Mouse (Mus musculus) kidney, postnatal 0 days (tissue): ENCODE data around the gene Rapgef4. TPM values are rescaled to one million over a fixed set of nuclear protein-coding genes. Genes with fewer than 3 reads are reported as not detected.

Source experiments
- ATAC-seq: fragments of 200-750 bp; cut with Nextera tagmentation; replicated peaks from 2 replicates; pipeline ENCODE4 v1.8.0; 2017; ENCODE audit warnings: low read depth, moderate number of reproducible peaks, moderate TSS enrichment, moderate library complexity; ENCODE audit not compliant: low FRiP score
- DNase-seq: peaks from one replicate; pipeline ENCODE4 v3.0.0-alpha.2; 2016; ENCODE audit warnings: low spot score
- H3K27ac ChIP-seq: fragments of 300-500 bp; sonication (generic); 2 replicates; pipeline ENCODE4 v1.5.1; 2014; ENCODE audit warnings: mild to moderate bottlenecking
- H3K27me3 ChIP-seq: fragments of 300-500 bp; sonication (generic); 2 replicates; pipeline ENCODE4 v1.6.1; 2014; ENCODE audit warnings: low read length, mixed read lengths; ENCODE audit not compliant: insufficient read depth
- H3K36me3 ChIP-seq: fragments of 300-500 bp; sonication (generic); 2 replicates; pipeline ENCODE4 v1.6.1; 2014; ENCODE audit warnings: low read length, mixed read lengths; ENCODE audit not compliant: insufficient read depth
- H3K4me1 ChIP-seq: fragments of 300-500 bp; sonication (generic); replicated peaks from 2 replicates; pipeline ENCODE4 v1.6.1; 2014; ENCODE audit warnings: antibody characterized with exemption, low read length, mixed read lengths; ENCODE audit not compliant: insufficient read depth
- H3K4me2 ChIP-seq: fragments of 300-500 bp; sonication (generic); 2 replicates; pipeline ENCODE4 v1.6.1; 2014; ENCODE audit warnings: mild to moderate bottlenecking, low read length, moderate library complexity, mixed read lengths
- H3K4me3 ChIP-seq: fragments of 300-500 bp; sonication (generic); replicated peaks from 2 replicates; pipeline ENCODE4 v1.5.1; 2014; ENCODE audit warnings: low read depth, low read length
- H3K9ac ChIP-seq: fragments of 300-500 bp; sonication (generic); 2 replicates; pipeline ENCODE4 v1.6.1; 2014; ENCODE audit warnings: low read depth, low read length
- H3K9me3 ChIP-seq: fragments of 300-500 bp; sonication (generic); replicated peaks from 2 replicates; pipeline ENCODE4 v1.6.1; 2016; ENCODE audit warnings: low read length, inconsistent platforms, mixed read lengths
- CTCF ChIP-seq: IDR thresholded peaks from 2 replicates; pipeline ENCODE4 v1.5.1; 2016; ENCODE audit warnings: antibody characterized with exemption, low read depth, mild to moderate bottlenecking, moderate library complexity
- WGBS: fragments of 180-500 bp; shearing (Covaris S2); extraction: QIAGEN DNeasy Blood & Tissue Kit; methylation state at CpG from one replicate; pipeline ENCODE4 v1.1.7; 2014; 5-methylcytosine and 5-hydroxymethylcytosine counted together
- polyA plus RNA-seq: library from polyadenylated mRNA; unstranded; fragments of >200 nt; fragmentation: Nextera tagmentation; extraction: Ambion mirVana; gene quantifications from 2 replicates; pipeline ENCODE4 v1.2.1, GENCODE M21; 2015

Gene Rapgef4
- polyA plus RNA-seq, 1 experiment from 2014 or later = 4.6 TPM

GRCm38 (mm10) chr2:72217336-72217735, 236.3 kb downstream of the Rapgef4 start:
- H3K27ac ChIP-seq = no peak overlapping the region
- no peak for TF ChIP-seq CTCF
- no peaks in the 10 kb centered on the region for H3K9me3 ChIP-seq
- H3K4me2 ChIP-seq = no peak overlapping the region
- no peak for ATAC-seq
- no peak overlapping the region for H3K4me3 ChIP-seq
- no peaks in the 10 kb centered on the region for H3K36me3 ChIP-seq
- no peaks in the 10 kb centered on the region for H3K4me1 ChIP-seq
- WGBS = 88% methylated on average over 3 of the region's 3 CpGs
- no peaks in the 10 kb centered on the region for H3K27me3 ChIP-seq
- DNase-seq = no peak
- no peak overlapping the region for H3K9ac ChIP-seq

GRCm38 (mm10) chr2:72219921-72220320, 238.9 kb downstream of the Rapgef4 start:
- Histone ChIP-seq H3K9ac (no peak overlapping the region), H3K27ac (no peak overlapping the region), H3K9me3 (no peaks in the 10 kb centered on the region), H3K4me3 (no peak overlapping the region), H3K4me2 (no peak overlapping the region), H3K36me3 (no peaks in the 10 kb centered on the region), H3K4me1 (no peaks in the 10 kb centered on the region), H3K27me3 (no peaks in the 10 kb centered on the region)
- DNase-seq (peak; percentile 57), ATAC-seq (no peak)
- WGBS = 33% methylated on average over 3 of the region's 3 CpGs
- TF ChIP-seq CTCF = peak; percentile 89

DNA sequence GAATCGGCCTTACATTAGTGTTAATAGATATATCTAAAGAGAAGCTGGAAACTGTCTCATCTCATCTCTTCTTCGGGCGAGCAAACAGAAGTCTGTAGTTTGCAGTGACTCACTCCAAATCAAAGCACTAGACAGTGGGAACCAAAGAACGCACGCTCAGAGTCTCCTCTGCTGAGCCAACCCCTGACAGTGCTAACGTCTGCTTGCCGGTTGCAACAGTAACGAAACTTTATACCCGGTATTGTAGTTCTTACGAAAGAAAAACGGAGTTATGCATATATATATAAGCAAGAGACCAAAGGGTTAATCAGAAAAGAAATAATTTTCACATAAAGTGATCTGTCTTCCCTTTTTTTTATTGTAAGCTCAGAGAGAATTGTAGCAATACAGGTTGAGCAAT, 240.2 kb downstream of the Rapgef4 start:
- ATAC-seq = no peak
- H3K4me3 ChIP-seq = no peak overlapping the region

DNA sequence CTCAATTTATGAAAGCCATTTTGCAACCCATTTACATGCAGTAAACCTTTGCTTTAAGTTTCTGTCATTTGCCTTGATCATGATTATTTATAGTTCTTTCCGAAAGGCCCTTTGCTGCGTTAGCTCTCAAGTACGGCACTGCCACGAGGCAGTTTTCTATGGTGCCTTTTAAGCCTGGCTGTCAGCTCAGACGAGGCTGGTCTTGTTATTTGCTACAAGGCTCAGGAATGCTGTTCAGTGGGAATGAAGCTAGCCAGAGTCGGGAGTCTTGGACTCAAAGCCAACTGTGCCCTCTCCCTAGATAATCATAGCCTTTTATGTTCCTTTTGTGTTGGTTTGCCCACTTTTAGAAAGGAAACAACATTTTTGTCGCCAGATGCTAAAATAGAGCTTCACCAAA, 240.7 kb downstream of the Rapgef4 start:
- H3K36me3 ChIP-seq = no peaks in the 10 kb centered on the region
- H3K4me3 ChIP-seq = no peak overlapping the region
- H3K9ac ChIP-seq = no peak overlapping the region
- DNase-seq = no peak
- ATAC-seq = no peak
- TF ChIP-seq CTCF = no peak
- H3K27me3 ChIP-seq = no peaks in the 10 kb centered on the region
- WGBS = 42% methylated on average over 7 of the region's 7 CpGs
- H3K4me2 ChIP-seq = no peak overlapping the region
- no peaks in the 10 kb centered on the region for H3K4me1 ChIP-seq
- no peak overlapping the region for H3K27ac ChIP-seq
- no peaks in the 10 kb centered on the region for H3K9me3 ChIP-seq

More for the DNA sequence above, 240.2 kb downstream of the Rapgef4 start:
- TF ChIP-seq CTCF = no peak
- H3K27ac ChIP-seq = no peak overlapping the region
- no peaks in the 10 kb centered on the region for H3K36me3 ChIP-seq
- DNase-seq = no peak
- no peak overlapping the region for H3K9ac ChIP-seq
- H3K9me3 ChIP-seq = no peaks in the 10 kb centered on the region
- H3K4me2 ChIP-seq = no peak overlapping the region
- no peaks in the 10 kb centered on the region for H3K4me1 ChIP-seq
- H3K27me3 ChIP-seq = no peaks in the 10 kb centered on the region
- WGBS = 77% methylated on average over 11 of the region's 11 CpGs

DNA sequence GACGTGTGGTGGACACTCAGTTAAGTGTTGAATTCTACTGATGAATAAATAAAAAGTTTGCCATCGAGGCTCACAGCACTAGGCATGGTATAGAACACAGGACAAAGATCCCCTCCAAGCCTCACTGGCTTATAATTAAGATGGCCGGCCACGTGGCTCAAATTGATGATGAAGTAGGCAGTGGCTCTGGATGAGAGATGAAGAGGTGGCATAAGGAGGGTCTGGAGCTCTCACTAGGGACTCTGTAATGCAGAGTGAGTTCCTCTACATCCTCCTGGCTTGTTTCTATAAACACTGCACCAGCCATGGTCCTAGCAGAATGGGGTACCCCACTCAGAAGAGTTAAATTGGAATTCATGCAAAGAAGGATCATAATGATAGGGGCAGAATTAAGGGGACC, 241.2 kb downstream of the Rapgef4 start:
- no peak overlapping the region for H3K9ac ChIP-seq
- WGBS = 82% methylated on average over 4 of the region's 4 CpGs
- H3K27me3 ChIP-seq = no peaks in the 10 kb centered on the region
- H3K27ac ChIP-seq = no peak overlapping the region
- DNase-seq = no peak
- no peaks in the 10 kb centered on the region for H3K9me3 ChIP-seq
- no peaks in the 10 kb centered on the region for H3K36me3 ChIP-seq
- H3K4me2 ChIP-seq = no peak overlapping the region
- TF ChIP-seq CTCF = no peak
- ATAC-seq = no peak
- no peak overlapping the region for H3K4me3 ChIP-seq
- H3K4me1 ChIP-seq = no peaks in the 10 kb centered on the region

- Histone ChIP-seq H3K36me3 (no peaks in the 10 kb centered on the region), H3K9me3 (no peaks in the 10 kb centered on the region), H3K27me3 (no peaks in the 10 kb centered on the region), H3K27ac (no peak overlapping the region), H3K4me1 (no peaks in the 10 kb centered on the region), H3K4me3 (no peak overlapping the region), H3K9ac (no peak overlapping the region), H3K4me2 (no peak overlapping the region)
- no peak for TF ChIP-seq CTCF
- DNase-seq (no peak), ATAC-seq (no peak)
- WGBS = 84% methylated on average over 16 of the region's 16 CpGs
These were observed 241.9 kb downstream of the Rapgef4 start for GRCm38 (mm10) chr2:72222736-72223455.

DNA sequence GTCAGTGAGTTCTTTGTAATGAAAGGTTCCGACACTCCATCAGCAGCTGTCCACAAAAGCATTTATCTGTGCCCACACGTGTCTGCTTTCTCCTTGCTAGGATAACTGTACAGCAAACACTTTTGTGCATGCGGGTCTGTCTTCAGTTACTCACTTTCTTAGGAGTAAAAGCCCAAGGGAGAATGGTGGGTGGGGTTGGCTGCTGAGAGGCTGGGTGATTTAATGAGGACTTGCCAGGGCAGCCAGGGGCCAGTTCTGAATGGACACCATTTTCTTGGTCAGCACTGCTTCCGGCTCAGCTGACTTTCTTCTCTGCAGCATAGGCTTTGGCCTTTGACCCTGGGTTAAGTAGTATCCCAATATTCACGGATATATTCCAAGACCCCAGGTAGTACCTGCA, 242.4 kb downstream of the Rapgef4 start:
- no peak overlapping the region for H3K27ac ChIP-seq
- no peak for TF ChIP-seq CTCF
- H3K4me2 ChIP-seq = no peak overlapping the region
- no peaks in the 10 kb centered on the region for H3K4me1 ChIP-seq
- WGBS = 65% methylated on average over 5 of the region's 5 CpGs
- H3K9ac ChIP-seq = no peak overlapping the region
- H3K27me3 ChIP-seq = no peaks in the 10 kb centered on the region
- no peaks in the 10 kb centered on the region for H3K9me3 ChIP-seq
- no peaks in the 10 kb centered on the region for H3K36me3 ChIP-seq
- DNase-seq (no peak), ATAC-seq (no peak)
- no peak overlapping the region for H3K4me3 ChIP-seq
